ENCODE assay signal across 25 mouse cellular contexts in the genomic region with DNA sequence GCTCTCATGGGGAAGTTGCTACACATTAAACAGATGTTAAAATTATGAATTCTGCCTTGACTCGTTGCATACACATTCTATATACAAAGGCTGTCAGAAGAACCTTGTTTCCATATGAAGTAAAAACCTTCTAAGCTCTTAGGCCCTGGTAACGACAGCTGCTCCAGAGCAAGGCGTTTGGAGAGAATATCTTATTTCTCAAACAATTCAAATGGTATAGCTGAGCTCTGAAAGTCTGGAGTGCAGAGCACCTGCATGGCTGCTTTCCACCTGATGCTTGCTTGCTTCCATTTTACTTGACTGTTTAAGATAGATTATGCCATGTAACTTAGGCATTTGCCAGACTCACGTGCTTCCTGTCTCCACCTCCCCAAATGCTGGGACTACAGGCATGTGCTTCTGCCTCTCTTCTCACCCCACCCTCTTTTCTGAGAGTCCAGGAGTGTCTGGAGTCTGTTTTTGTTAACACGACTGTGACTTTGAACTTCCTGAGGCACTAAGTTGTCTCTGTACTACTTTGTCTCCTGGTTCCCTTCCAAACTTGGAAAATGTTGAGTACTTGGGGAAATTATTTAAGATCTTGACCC.
A peak's percentile ranks its signal among the peaks of the same experiment; 100 is the strongest.
DNase-seq lines count a peak whose midpoint lies in the region; ATAC-seq lines count a peak whose summit lies in the region.
"Had no signal": no experiment of that assay in that cellular context is flagged by ENCODE, and none has a peak within 500 bp of the region (broad histone marks: within the 10 kb centered on the region; RNA-seq: fewer than 3 reads in every experiment).

No protein-coding gene starts in this region.

- no peak overlapping the region for H3K4me3 ChIP-seq in heart, embryonic 12.5 days
- H3K4me3 ChIP-seq in intestine, embryonic 14.5 days (ENCODE audit: low read depth, low read length) = no peak overlapping the region
- H3K4me3 ChIP-seq in intestine, embryonic 16.5 days (ENCODE audit: low read length) = no peak overlapping the region
- H3K4me3 ChIP-seq in stomach, embryonic 15.5 days (replicated peaks) = no peak overlapping the region
- H3K4me3 ChIP-seq: embryonic facial prominence, embryonic 12.5 days; erythroblast, embryonic 14.5 days; forebrain, embryonic 12.5 days; forebrain, embryonic 15.5 days; kidney, embryonic 15.5 days had no signal

- peaks cover 12% of the 10 kb centered on the region for H3K4me1 ChIP-seq in heart, embryonic 12.5 days (replicated peaks)
- peaks cover 7% of the 10 kb centered on the region; the same call in 1 of the 2 replicates for H3K4me1 ChIP-seq in intestine, embryonic 14.5 days (replicated peaks; ENCODE audit: control insufficient read depth, insufficient read depth, low read length)
- H3K4me1 ChIP-seq in intestine, embryonic 16.5 days (ENCODE audit: control insufficient read depth, insufficient read depth, low read length) = no peaks in the 10 kb centered on the region
- no peaks in the 10 kb centered on the region for H3K4me1 ChIP-seq in stomach, embryonic 15.5 days
- H3K4me1 ChIP-seq: forebrain, embryonic 12.5 days; forebrain, embryonic 15.5 days; kidney, embryonic 15.5 days had no signal

- no peaks in the 10 kb centered on the region for H3K9me3 ChIP-seq in heart, embryonic 12.5 days (replicated peaks)
- no peaks in the 10 kb centered on the region for H3K9me3 ChIP-seq in intestine, embryonic 14.5 days (ENCODE audit: control insufficient read depth, low read length)
- no peaks in the 10 kb centered on the region for H3K9me3 ChIP-seq in intestine, embryonic 16.5 days (ENCODE audit: control insufficient read depth, low read length)
- H3K9me3 ChIP-seq in stomach, embryonic 15.5 days = no peaks in the 10 kb centered on the region
- H3K9me3 ChIP-seq: embryonic facial prominence, embryonic 12.5 days; forebrain, embryonic 12.5 days; forebrain, embryonic 15.5 days; kidney, embryonic 15.5 days had no signal

- no peak overlapping the region for H3K4me2 ChIP-seq in heart, embryonic 12.5 days
- no peak overlapping the region for H3K4me2 ChIP-seq in intestine, embryonic 14.5 days (ENCODE audit: low read length)
- no peak overlapping the region for H3K4me2 ChIP-seq in intestine, embryonic 16.5 days (ENCODE audit: low read depth, low read length)
- no peak overlapping the region for H3K4me2 ChIP-seq in stomach, embryonic 15.5 days
- H3K4me2 ChIP-seq: embryonic facial prominence, embryonic 12.5 days; forebrain, embryonic 12.5 days; forebrain, embryonic 15.5 days; heart, embryonic 11.5 days; hindbrain, embryonic 14.5 days; kidney, embryonic 15.5 days had no signal

- DNase-seq in heart, adult 11 months = no peak
- no peak for DNase-seq in intestine, embryonic 14.5 days (ENCODE audit: low spot score)
- peak; percentile 6 for DNase-seq in kidney, adult 9 months
- no peak for DNase-seq in kidney, adult 18-20 months
- DNase-seq in adrenal gland, postnatal 10 days = no peak
- DNase-seq: adrenal gland, postnatal 14 days; B cell, adult 2 months; cerebellum, adult 11 months; gastrocnemius, postnatal 25 days; heart, postnatal 4 days had no signal

- H3K9ac ChIP-seq in heart, embryonic 12.5 days = no peak overlapping the region
- no peak overlapping the region for H3K9ac ChIP-seq in intestine, embryonic 14.5 days (ENCODE audit: low read length)
- H3K9ac ChIP-seq in intestine, embryonic 16.5 days (ENCODE audit: low read depth, low read length) = no peak overlapping the region
- no peak overlapping the region for H3K9ac ChIP-seq in stomach, embryonic 15.5 days
- H3K9ac ChIP-seq: embryonic facial prominence, embryonic 12.5 days; forebrain, embryonic 12.5 days; forebrain, embryonic 15.5 days; hindbrain, embryonic 14.5 days; kidney, embryonic 15.5 days had no signal

- ATAC-seq in heart, embryonic 12.5 days (ENCODE audit: insufficient number of reproducible peaks, low FRiP score) = no peak
- ATAC-seq in intestine, embryonic 14.5 days (replicated peaks; ENCODE audit: low FRiP score, low TSS enrichment, low read depth) = no peak
- ATAC-seq in intestine, embryonic 16.5 days = no peak
- ATAC-seq in stomach, embryonic 15.5 days (ENCODE audit: insufficient read depth, low FRiP score, low read depth) = peak; percentile 56; the same call in 1 of the 2 replicates
- ATAC-seq: forebrain, embryonic 15.5 days; hindbrain, postnatal 0 days; inflammation-experienced regulatory T-cells, adult 6 months; Patski had no signal

- H3K27me3 ChIP-seq in heart, embryonic 12.5 days (replicated peaks) = no peaks in the 10 kb centered on the region
- H3K27me3 ChIP-seq in intestine, embryonic 14.5 days (replicated peaks; ENCODE audit: control insufficient read depth, insufficient read depth, low read length) = no peaks in the 10 kb centered on the region
- no peaks in the 10 kb centered on the region for H3K27me3 ChIP-seq in intestine, embryonic 16.5 days (replicated peaks; ENCODE audit: control insufficient read depth, insufficient read depth, low read length)
- H3K27me3 ChIP-seq in stomach, embryonic 15.5 days (replicated peaks) = no peaks in the 10 kb centered on the region
- H3K27me3 ChIP-seq: CH12.LX; embryonic facial prominence, embryonic 12.5 days; forebrain, embryonic 12.5 days; forebrain, embryonic 15.5 days; kidney, embryonic 15.5 days; Patski had no signal

- 55% methylated on average over 5 of the region's 5 CpGs for WGBS in heart, embryonic 12.5 days
- 32% methylated on average over 5 of the region's 5 CpGs for WGBS in intestine, embryonic 14.5 days
- WGBS in intestine, embryonic 16.5 days = 43% methylated on average over 5 of the region's 5 CpGs
- 37% methylated on average over 5 of the region's 5 CpGs for WGBS in stomach, embryonic 15.5 days

- 0 out of 2 replicates have a peak overlapping the region, but pooled peaks have one; percentile 11 for H3K27ac ChIP-seq in heart, embryonic 12.5 days (ENCODE audit: poor library complexity, severe bottlenecking)
- peak overlapping the region; percentile 65 for H3K27ac ChIP-seq in intestine, embryonic 14.5 days (ENCODE audit: low read depth)
- H3K27ac ChIP-seq in intestine, embryonic 16.5 days (ENCODE audit: low read length) = no peak overlapping the region
- H3K27ac ChIP-seq in stomach, embryonic 15.5 days = peak overlapping the region; percentile 71
- H3K27ac ChIP-seq: embryonic facial prominence, embryonic 12.5 days; forebrain, embryonic 12.5 days; forebrain, embryonic 15.5 days; hindbrain, embryonic 14.5 days; hindbrain, postnatal 0 days; kidney, embryonic 15.5 days had no signal

- no peaks in the 10 kb centered on the region for H3K36me3 ChIP-seq in heart, embryonic 12.5 days
- no peaks in the 10 kb centered on the region for H3K36me3 ChIP-seq in intestine, embryonic 14.5 days (ENCODE audit: control insufficient read depth, insufficient read depth, low read length)
- H3K36me3 ChIP-seq in intestine, embryonic 16.5 days (ENCODE audit: control insufficient read depth, insufficient read depth, low read length) = no peaks in the 10 kb centered on the region
- no peaks in the 10 kb centered on the region for H3K36me3 ChIP-seq in stomach, embryonic 15.5 days
- H3K36me3 ChIP-seq: embryonic facial prominence, embryonic 12.5 days; forebrain, embryonic 12.5 days; forebrain, embryonic 15.5 days; G1E; kidney, embryonic 15.5 days had no signal
